ENCODE assay signal across 8 mouse cellular contexts in genomic region chr4:129555862-129556531, GRCm38 (mm10). TPM values are rescaled to one million over a fixed set of nuclear protein-coding genes. Genes with fewer than 3 reads are reported as not detected.
DNase-seq lines count a peak whose midpoint lies in the region; ATAC-seq and TF ChIP-seq lines count a peak whose summit lies in the region.

No protein-coding gene starts in this region.

- TF ChIP-seq CTCF in lung, postnatal 0 days (IDR thresholded peaks at IDR 0.05), result no peak

- peaks cover 12% of the 10 kb centered on the region; the same call in 1 of the 2 replicates for H3K4me1 ChIP-seq in lung, postnatal 0 days (ENCODE audit: insufficient read depth, low read depth, low read length)
- H3K4me1 ChIP-seq in forebrain, embryonic 13.5 days, result peaks cover 12% of the 10 kb centered on the region; the same call in 1 of the 2 replicates

- TF ChIP-seq POLR2A in myocyte (IDR thresholded peaks at IDR 0.05; ENCODE audit: insufficient read length, low read depth), result no peak

- H3K27ac ChIP-seq in lung, postnatal 0 days (ENCODE audit: low read length), result no peak overlapping the region
- no peak overlapping the region for H3K27ac ChIP-seq in forebrain, embryonic 13.5 days

- no peaks in the 10 kb centered on the region for H3K79me2 ChIP-seq in myocyte (ENCODE audit: control insufficient read depth, insufficient read depth)

- H3K27me3 ChIP-seq in lung, postnatal 0 days (replicated peaks; ENCODE audit: insufficient read depth, low read length), result no peaks in the 10 kb centered on the region
- H3K27me3 ChIP-seq in forebrain, embryonic 13.5 days, result no peaks in the 10 kb centered on the region
- no peaks in the 10 kb centered on the region for H3K27me3 ChIP-seq in myocyte (ENCODE audit: control insufficient read depth, insufficient read depth, insufficient read length)

- no peak for DNase-seq in cerebellum, adult 11-12 months
- DNase-seq in lung, postnatal 0 days (ENCODE audit: low spot score), result no peak
- DNase-seq in lung, adult 18-20 months, result no peak
- peak; percentile 24 to 37 for DNase-seq in layer of hippocampus, postnatal 25 days (ENCODE audit: extremely low spot score in 1 of 2, low spot score in 1 of 2)
- no peak for DNase-seq in gastrocnemius, postnatal 36 days

- TF ChIP-seq EP300 in lung, postnatal 0 days (IDR thresholded peaks at IDR 0.05), result no peak

- H3K9ac ChIP-seq in lung, postnatal 0 days (replicated peaks; ENCODE audit: low read depth), result no peak overlapping the region
- H3K9ac ChIP-seq in forebrain, embryonic 13.5 days, result peak overlapping the region; percentile 65

- ATAC-seq in cerebellum, adult (ENCODE audit: insufficient number of reproducible peaks, low FRiP score, low TSS enrichment), result 0 out of 2 replicates have a peak, but pooled peaks have one; percentile 20
- peak; percentile 53 for ATAC-seq in lung, postnatal 0 days
- peak; percentile 64 for ATAC-seq in forebrain, embryonic 13.5 days

- no peaks in the 10 kb centered on the region for H3K36me3 ChIP-seq in lung, postnatal 0 days (ENCODE audit: insufficient read depth, low read length)
- H3K36me3 ChIP-seq in forebrain, embryonic 13.5 days (ENCODE audit: poor library complexity, severe bottlenecking), result no peaks in the 10 kb centered on the region
- no peaks in the 10 kb centered on the region for H3K36me3 ChIP-seq in myocyte (ENCODE audit: control insufficient read depth, insufficient read depth)

- peak overlapping the region; percentile 89 for H3K4me2 ChIP-seq in lung, postnatal 0 days (replicated peaks; ENCODE audit: low read depth, low read length)
- peak overlapping the region; percentile 81 for H3K4me2 ChIP-seq in forebrain, embryonic 13.5 days
- H3K4me2 ChIP-seq in myocyte (ENCODE audit: low read depth), result peak overlapping the region; percentile 87

- intact Hi-C loops in gastrocnemius, postnatal 36 days (cut with DNase I), result no loop called here

- under 1% methylated on average over 23 of the region's 24 CpGs for WGBS in lung, postnatal 0 days
- under 1% methylated on average over 24 of the region's 24 CpGs for WGBS in forebrain, embryonic 13.5 days

- H3K9me3 ChIP-seq in lung, postnatal 0 days (ENCODE audit: low read length), result no peaks in the 10 kb centered on the region
- H3K9me3 ChIP-seq in forebrain, embryonic 13.5 days (replicated peaks), result no peaks in the 10 kb centered on the region

- H3K4me3 ChIP-seq in lung, postnatal 0 days (ENCODE audit: low read depth, low read length), result peak overlapping the region; percentile 49
- H3K4me3 ChIP-seq in forebrain, embryonic 13.5 days, result peak overlapping the region; percentile 47
- H3K4me3 ChIP-seq in myocyte, result peak overlapping the region; percentile 50

- no peak overlapping the region for H3ac ChIP-seq in myocyte (ENCODE audit: control insufficient read depth, insufficient read length)

TF ChIP-seq in myocyte, 11 proteins besides CTCF, POLR2A, EP300 and RAD21:
- 0 out of 2 replicates have a peak, but pooled peaks have one; percentile 22 for TF ChIP-seq CEBPB (IDR thresholded peaks at IDR 0.05; ENCODE audit: insufficient read depth, poor library complexity, severe bottlenecking)
- no peak for TF ChIP-seq USF1 (IDR thresholded peaks at IDR 0.05; ENCODE audit: low read depth)
TF ChIP-seq in myocyte: peak in this region for 1.

RNA-seq across cellular contexts. Expression of gene Hdac1, which starts 13.5 kb away (rescaled TPM):
- polyA plus RNA-seq in lung, postnatal 0 days (2015; fragmentation: Nextera tagmentation; extraction: Ambion mirVana), result 101 and 110 TPM in 2 replicates
- polyA plus RNA-seq in forebrain, embryonic 13.5 days (2015; fragmentation: Nextera tagmentation; extraction: Ambion mirVana), result 189 and 191 TPM in 2 replicates
- 10 to 100 TPM; 37.0 to 48.7 TPM for total RNA-seq in layer of hippocampus, postnatal 25 days (2021)
- 50.4 TPM for polyA plus RNA-seq in myocyte (2012; fragmentation: generic; extraction: Trizol)
- 1 to 10 TPM; 9.0 to 9.9 TPM for total RNA-seq in gastrocnemius, postnatal 36 days (2021)

RNA-seq across cellular contexts. Expression of gene Lck, which starts 17.4 kb away (rescaled TPM):
- 2.5 TPM in 2 replicates for polyA plus RNA-seq in lung, postnatal 0 days (2015; fragmentation: Nextera tagmentation; extraction: Ambion mirVana)
- 7.6 and 9.2 TPM in 2 replicates for polyA plus RNA-seq in forebrain, embryonic 13.5 days (2015; fragmentation: Nextera tagmentation; extraction: Ambion mirVana)
- 1 to 10 TPM; 3.3 to 3.5 TPM for total RNA-seq in layer of hippocampus, postnatal 25 days (2021)
- polyA plus RNA-seq in myocyte (2012; fragmentation: generic; extraction: Trizol), result 2.1 TPM
- 1 to 10 TPM in 1 of 2 experiments, not detected in 1; 6.2 TPM for total RNA-seq in gastrocnemius, postnatal 36 days (2021)

RNA-seq across cellular contexts. Expression of gene Fam167b, which starts 22.4 kb away (rescaled TPM):
- polyA plus RNA-seq in lung, postnatal 0 days (2015; fragmentation: Nextera tagmentation; extraction: Ambion mirVana), result 3.2 and 4.5 TPM in 2 replicates
- polyA plus RNA-seq in forebrain, embryonic 13.5 days (2015; fragmentation: Nextera tagmentation; extraction: Ambion mirVana), result 0.31 and 0.68 TPM in 2 replicates
- under 1 TPM in 1 of 2 experiments, not detected in 1; 0.81 TPM for total RNA-seq in layer of hippocampus, postnatal 25 days (2021)
- polyA plus RNA-seq in myocyte (2012; fragmentation: generic; extraction: Trizol), result 0.10 TPM
- total RNA-seq in gastrocnemius, postnatal 36 days (2021), result not detected

RNA-seq across cellular contexts. Expression of gene Marcksl1, which starts 42.6 kb away (rescaled TPM):
- 175 and 224 TPM in 2 replicates for polyA plus RNA-seq in lung, postnatal 0 days (2015; fragmentation: Nextera tagmentation; extraction: Ambion mirVana)
- 1,756 and 1,774 TPM in 2 replicates for polyA plus RNA-seq in forebrain, embryonic 13.5 days (2015; fragmentation: Nextera tagmentation; extraction: Ambion mirVana)
- total RNA-seq in layer of hippocampus, postnatal 25 days (2021), result 100 to 1,000 TPM; 170 to 171 TPM
- 41.6 TPM for polyA plus RNA-seq in myocyte (2012; fragmentation: generic; extraction: Trizol)
- 1 to 10 TPM; 1.0 to 1.9 TPM for total RNA-seq in gastrocnemius, postnatal 36 days (2021)

RNA-seq across cellular contexts. Expression of gene Eif3i, which starts 44.5 kb away (rescaled TPM):
- 140 and 161 TPM in 2 replicates for polyA plus RNA-seq in lung, postnatal 0 days (2015; fragmentation: Nextera tagmentation; extraction: Ambion mirVana)
- polyA plus RNA-seq in forebrain, embryonic 13.5 days (2015; fragmentation: Nextera tagmentation; extraction: Ambion mirVana), result 251 and 261 TPM in 2 replicates
- 100 to 1,000 TPM; 128 TPM for total RNA-seq in layer of hippocampus, postnatal 25 days (2021)
- 358 TPM for polyA plus RNA-seq in myocyte (2012; fragmentation: generic; extraction: Trizol)
- 100 to 1,000 TPM; 116 to 135 TPM for total RNA-seq in gastrocnemius, postnatal 36 days (2021)

Comparison
In these comparisons a context has a peak if more than half of its experiments do, and no peak if none do; other contexts are left out.
1. DNase-seq: peak in layer of hippocampus, postnatal 25 days (2 of 2); none in cerebellum, adult 11-12 months (single experiment), lung, postnatal 0 days (single experiment), lung, adult 18-20 months (0 of 2) and gastrocnemius, postnatal 36 days (0 of 2).
2. Peak in every context shown above with its lines, with median percentiles within 50 percentile points of each other: ATAC-seq, H3K4me2 ChIP-seq and H3K4me3 ChIP-seq.